Mouse (Mus musculus) MEL (cell line): Measurements from ENCODE around the gene Elavl4. TPM values are rescaled to one million over a fixed set of nuclear protein-coding genes. Genes with fewer than 3 reads are reported as not detected.

Experiments
- DNase-seq: peaks from one replicate; pipeline ENCODE4 v3.0.0; 2011; ENCODE audit warnings: low read depth, low spot score
- H3K27ac ChIP-seq: 2 replicates; pipeline ENCODE4 v1.5.1; 2012; ENCODE audit warnings: low read depth, mild to moderate bottlenecking, control low read depth, low read length, moderate library complexity; ENCODE audit not compliant: control insufficient read depth
- H3K27me3 ChIP-seq, 2 experiments: fragments of 150-350 bp in 1 of 2; sonication (generic) in 1 of 2; 2 replicates each; pipeline ENCODE4 v1.6.1; 2012; ENCODE audit warnings: low read length in 2 of 2, mild to moderate bottlenecking in 2 of 2, improper control_type of control experiment in 1 of 2, moderate library complexity in 1 of 2; ENCODE audit not compliant: insufficient read depth in 2 of 2, control insufficient read depth in 1 of 2
- H3K36me3 ChIP-seq, 2 experiments: 2 replicates each; pipeline ENCODE4 v1.6.1; 2012 to 2014; ENCODE audit warnings: low read length in 2 of 2, improper control_type of control experiment in 1 of 2, inconsistent platforms in 1 of 2, mild to moderate bottlenecking in 1 of 2; ENCODE audit not compliant: insufficient read depth in 2 of 2, control insufficient read depth in 1 of 2
- H3K4me1 ChIP-seq, 2 experiments: fragments of 150-350 bp in 1 of 2; sonication (generic) in 1 of 2; 2 replicates each; pipeline ENCODE4 v1.6.1; 2012; ENCODE audit warnings: low read length in 2 of 2, improper control_type of control experiment in 1 of 2, mild to moderate bottlenecking in 1 of 2; ENCODE audit not compliant: insufficient read depth in 2 of 2, control insufficient read depth in 1 of 2
- H3K4me3 ChIP-seq, 2 experiments: fragments of 150-350 bp in 1 of 2; sonication (generic) in 1 of 2; 2 replicates each; pipeline ENCODE4 v1.5.1; 2012; ENCODE audit warnings: low read depth in 2 of 2, low read length in 2 of 2, mild to moderate bottlenecking in 2 of 2, moderate library complexity in 2 of 2, control low read depth in 1 of 2, improper control_type of control experiment in 1 of 2; ENCODE audit not compliant: control insufficient read depth in 1 of 2, insufficient read depth in 1 of 2
- H3K79me2 ChIP-seq: 2 replicates; pipeline ENCODE4 v1.6.1; 2012; ENCODE audit warnings: mild to moderate bottlenecking, low read length, moderate library complexity; ENCODE audit not compliant: control insufficient read depth, poor library complexity, insufficient read depth
- H3K9ac ChIP-seq: 2 replicates; pipeline ENCODE4 v1.6.1; 2012; ENCODE audit warnings: low read depth, mild to moderate bottlenecking, control low read depth, low read length, moderate library complexity; ENCODE audit not compliant: control insufficient read depth, poor library complexity, severe bottlenecking
- H3K9me3 ChIP-seq: fragments of 150-350 bp; sonication (generic); replicated peaks from 2 replicates; pipeline ENCODE4 v1.6.1; 2012; ENCODE audit warnings: mild to moderate bottlenecking, low read length, improper control_type of control experiment, moderate library complexity; ENCODE audit not compliant: insufficient read depth
- CHD1 ChIP-seq: IDR thresholded peaks from 2 replicates; pipeline ENCODE4 v1.6.1; 2012; ENCODE audit warnings: low read depth, mild to moderate bottlenecking, inconsistent platforms, low read length, improper control_type of control experiment
- E2F4 ChIP-seq: IDR thresholded peaks from 2 replicates; pipeline ENCODE4 v1.6.1; 2011; ENCODE audit warnings: low read depth, low read length, improper control_type of control experiment, borderline replicate concordance
- EP300 ChIP-seq, 2 experiments: IDR thresholded peaks; 2 replicates each; pipeline ENCODE4 v1.6.1; 2011; ENCODE audit warnings: improper control_type of control experiment in 2 of 2, low read length in 2 of 2, low read depth in 1 of 2, mild to moderate bottlenecking in 1 of 2
- ETS1 ChIP-seq: IDR thresholded peaks from 2 replicates; pipeline ENCODE4 v1.6.1; 2012; ENCODE audit warnings: low read depth, mild to moderate bottlenecking, inconsistent platforms, low read length, improper control_type of control experiment, moderate library complexity
- HCFC1 ChIP-seq: IDR thresholded peaks from 2 replicates; pipeline ENCODE4 v1.6.1; 2012; ENCODE audit warnings: low read depth, mild to moderate bottlenecking, inconsistent platforms, low read length, improper control_type of control experiment, moderate library complexity
- JUND ChIP-seq: IDR thresholded peaks from 2 replicates; pipeline ENCODE4 v1.6.1; 2011; ENCODE audit warnings: low read depth, mild to moderate bottlenecking, improper control_type of control experiment, low read length
- MAFK ChIP-seq: IDR thresholded peaks from 2 replicates; pipeline ENCODE4 v1.6.1; 2011; ENCODE audit warnings: low read depth, mild to moderate bottlenecking, low read length, improper control_type of control experiment, borderline replicate concordance
- MAX ChIP-seq: IDR thresholded peaks from 2 replicates; pipeline ENCODE4 v1.6.1; 2011; ENCODE audit warnings: low read length, improper control_type of control experiment
- MAZ ChIP-seq: IDR thresholded peaks from 2 replicates; pipeline ENCODE4 v1.6.1; 2012; ENCODE audit warnings: low read depth, mild to moderate bottlenecking, inconsistent platforms, low read length, improper control_type of control experiment
- NELFE ChIP-seq: IDR thresholded peaks from 2 replicates; pipeline ENCODE4 v1.6.1; 2011; ENCODE audit warnings: low read depth, low read length, improper control_type of control experiment
- NRF1 ChIP-seq: IDR thresholded peaks from 2 replicates; pipeline ENCODE4 v1.6.1; 2014; ENCODE audit warnings: low read depth, mild to moderate bottlenecking, inconsistent platforms, low read length, improper control_type of control experiment, moderate library complexity; ENCODE audit not compliant: poor library complexity, insufficient read depth, severe bottlenecking
- POLR2AphosphoS2 ChIP-seq: IDR thresholded peaks from 2 replicates; pipeline ENCODE4 v1.6.1; 2011; ENCODE audit warnings: low read length, improper control_type of control experiment
- RCOR1 ChIP-seq: IDR thresholded peaks from 2 replicates; pipeline ENCODE4 v1.6.1; 2012; ENCODE audit warnings: low read depth, mild to moderate bottlenecking, inconsistent platforms, low read length, improper control_type of control experiment
- SMC3 ChIP-seq: IDR thresholded peaks from 2 replicates; pipeline ENCODE4 v1.6.1; 2011; ENCODE audit warnings: low read depth, low read length, improper control_type of control experiment
- TAL1 ChIP-seq: IDR thresholded peaks from 2 replicates; pipeline ENCODE4 v1.6.1; 2012; ENCODE audit warnings: mild to moderate bottlenecking, inconsistent platforms, low read length, moderate library complexity, mixed read lengths
- TBP ChIP-seq: IDR thresholded peaks from 2 replicates; pipeline ENCODE4 v1.8.0; 2011; ENCODE audit warnings: low read depth, low read length, improper control_type of control experiment
- TCF12 ChIP-seq: IDR thresholded peaks from 2 replicates; pipeline ENCODE4 v1.6.1; 2014; ENCODE audit warnings: low read depth, mild to moderate bottlenecking, inconsistent platforms, low read length, improper control_type of control experiment, moderate library complexity
- UBTF ChIP-seq: IDR thresholded peaks from 2 replicates; pipeline ENCODE4 v1.6.1; 2012; ENCODE audit warnings: low read depth, mild to moderate bottlenecking, inconsistent platforms, low read length, improper control_type of control experiment, moderate library complexity, borderline replicate concordance; ENCODE audit not compliant: insufficient read depth
- USF1 ChIP-seq: IDR thresholded peaks from 2 replicates; pipeline ENCODE4 v1.6.1; 2014; ENCODE audit warnings: low read depth, mild to moderate bottlenecking, inconsistent platforms, low read length, improper control_type of control experiment, moderate library complexity
- USF2 ChIP-seq, 2 experiments: IDR thresholded peaks; 2 replicates each; pipeline ENCODE4 v1.6.1; 2011 to 2012; ENCODE audit warnings: improper control_type of control experiment in 2 of 2, low read length in 2 of 2, borderline replicate concordance in 1 of 2, inconsistent platforms in 1 of 2, low read depth in 1 of 2, mild to moderate bottlenecking in 1 of 2; ENCODE audit not compliant: insufficient read depth in 1 of 2
- ZC3H11A ChIP-seq: IDR thresholded peaks from 2 replicates; pipeline ENCODE4 v1.6.1; 2012; ENCODE audit warnings: low read depth, mild to moderate bottlenecking, inconsistent platforms, low read length, improper control_type of control experiment
- ZKSCAN1 ChIP-seq: IDR thresholded peaks from 2 replicates; pipeline ENCODE4 v1.6.1; 2012; ENCODE audit warnings: low read depth, mild to moderate bottlenecking, inconsistent platforms, low read length, improper control_type of control experiment, moderate library complexity
- ZMIZ1 ChIP-seq: IDR thresholded peaks from 2 replicates; pipeline ENCODE4 v1.6.1; 2012; ENCODE audit warnings: low read depth, mild to moderate bottlenecking, inconsistent platforms, low read length, improper control_type of control experiment, moderate library complexity
- polyA plus RNA-seq, 2 experiments: library from polyadenylated mRNA; stranded (reverse) in 1 of 2; unstranded in 1 of 2; fragments of >175 nt in 1 of 2; fragments of >200 nt in 1 of 2; gene quantifications; 2 replicates each; pipeline versions ENCODE4 v1.2.1 to v1.2.4; 2012; ENCODE audit warnings: low replicate concordance in 2 of 2, low read depth in 1 of 2; ENCODE audit not compliant: insufficient read length in 2 of 2, insufficient read depth in 1 of 2, missing spikeins in 1 of 2
- total RNA-seq: library from RNA; depleted of rRNA; stranded (reverse); fragments of 300-350 nt; gene quantifications from 2 replicates; pipeline ENCODE4 v1.2.3, GENCODE M21; 2012

Gene Elavl4
- total and polyA plus RNA-seq, 3 experiments: not detected

GRCm38 (mm10) chr4:110293238-110293637 lies 58.5 kb downstream of the Elavl4 start:
- no peaks in the 10 kb centered on the region for H3K4me1 ChIP-seq
- no peak overlapping the region for H3K9ac ChIP-seq
- no peaks in the 10 kb centered on the region for H3K9me3 ChIP-seq
- TF ChIP-seq E2F4 (no peak), ZC3H11A (no peak), TBP (no peak), RCOR1 (no peak), MAZ (no peak), ZMIZ1 (no peak), TCF12 (no peak), ETS1 (no peak)
- no peak overlapping the region for H3K27ac ChIP-seq
- H3K4me3 ChIP-seq: no peak overlapping the region
- H3K79me2 ChIP-seq: no peaks in the 10 kb centered on the region
- no peak for DNase-seq
- no peaks in the 10 kb centered on the region for H3K27me3 ChIP-seq
- H3K36me3 ChIP-seq: no peaks in the 10 kb centered on the region

- Histone ChIP-seq H3K4me3 (no peak overlapping the region), H3K36me3 (no peaks in the 10 kb centered on the region), H3K27me3 (no peaks in the 10 kb centered on the region), H3K27ac (no peak overlapping the region), H3K79me2 (no peaks in the 10 kb centered on the region), H3K9me3 (no peaks in the 10 kb centered on the region), H3K4me1 (no peaks in the 10 kb centered on the region), H3K9ac (no peak overlapping the region)
- DNase-seq: no peak
- TF ChIP-seq CHD1 (no peak), MAX (no peak), MAFK (no peak), MAZ (no peak), RCOR1 (no peak), HCFC1 (no peak), EP300 (IDR thresholded peaks at IDR 0.05; ENCODE audit: low read depth in 1 of 2, low read length in 2 of 2) (no peak), NELFE (no peak)
Observed at GRCm38 (mm10) chr4:110292471-110292870, 59.2 kb downstream of the Elavl4 start.

- H3K79me2 ChIP-seq: no peaks in the 10 kb centered on the region
- H3K4me3 ChIP-seq: no peak overlapping the region
- no peaks in the 10 kb centered on the region for H3K27me3 ChIP-seq
- H3K4me1 ChIP-seq: no peaks in the 10 kb centered on the region
- H3K9ac ChIP-seq: no peak overlapping the region
- no peaks in the 10 kb centered on the region for H3K9me3 ChIP-seq
- TF ChIP-seq ZKSCAN1 (no peak), ETS1 (no peak), MAFK (no peak), SMC3 (no peak), MAZ (no peak), TAL1 (no peak), POLR2AphosphoS2 (no peak), UBTF (no peak), NRF1 (no peak), JUND (no peak), EP300 (IDR thresholded peaks at IDR 0.05; ENCODE audit: low read depth in 1 of 2, low read length in 2 of 2) (no peak), USF2 (IDR thresholded peaks at IDR 0.05; ENCODE audit: borderline replicate concordance in 1 of 2, insufficient read depth in 1 of 2, low read depth in 1 of 2, low read length in 2 of 2) (no peak), USF1 (no peak), MAX (no peak)
- DNase-seq: no peak
- H3K36me3 ChIP-seq: no peaks in the 10 kb centered on the region
- no peak overlapping the region for H3K27ac ChIP-seq
Observed at GRCm38 (mm10) chr4:110290544-110291095, 61.1 kb downstream of the Elavl4 start.
